Mouse (Mus musculus) spleen, adult 2 months (tissue): Measurements from ENCODE around the gene Chst7. TPM values are rescaled to one million over a fixed set of nuclear protein-coding genes. Genes with fewer than 3 reads are reported as not detected.

Experiments used
- DNase-seq, 2 experiments: peaks; one replicate each; pipeline versions ENCODE4 v3.0.0 to v3.0.0-alpha.2; 2012 to 2021; ENCODE audit warnings: low spot score in 2 of 2, low read depth in 1 of 2
- H3K27ac ChIP-seq: fragments of 200-500 bp; 2 replicates; pipeline ENCODE4 v1.5.1; 2012; ENCODE audit warnings: low read length, inconsistent platforms; ENCODE audit not compliant: insufficient read depth
- H3K27me3 ChIP-seq: fragments of 200-500 bp; 2 replicates; pipeline ENCODE4 v1.6.1; 2012; ENCODE audit warnings: mild to moderate bottlenecking, moderate library complexity, low read length, inconsistent platforms; ENCODE audit not compliant: control insufficient read depth, insufficient read depth
- H3K36me3 ChIP-seq: fragments of 200-500 bp; 2 replicates; pipeline ENCODE4 v1.6.1; 2012; ENCODE audit warnings: mild to moderate bottlenecking, low read length, inconsistent platforms; ENCODE audit not compliant: control insufficient read depth, insufficient read depth
- H3K4me1 ChIP-seq: fragments of 200-500 bp; 2 replicates; pipeline ENCODE4 v1.6.1; 2011; ENCODE audit warnings: inconsistent platforms; ENCODE audit not compliant: control insufficient read depth, insufficient read depth, insufficient read length
- H3K4me3 ChIP-seq: fragments of 200-500 bp; 2 replicates; pipeline ENCODE4 v1.5.1; 2011; ENCODE audit warnings: mild to moderate bottlenecking, inconsistent platforms; ENCODE audit not compliant: insufficient read depth, insufficient read length; ENCODE audit errors: extremely low read depth
- CTCF ChIP-seq: fragments of 200-500 bp; IDR thresholded peaks from 2 replicates; pipeline ENCODE4 v1.5.1; 2011; ENCODE audit warnings: mild to moderate bottlenecking, inconsistent platforms; ENCODE audit not compliant: insufficient read depth, insufficient read length, insufficient replicate concordance; ENCODE audit errors: extremely low read depth
- POLR2A ChIP-seq: fragments of 200-500 bp; IDR thresholded peaks from 2 replicates; pipeline ENCODE4 v1.6.1; 2011; ENCODE audit warnings: low read depth, low read length, inconsistent platforms
- WGBS: fragments of 180-500 bp; shearing (Covaris S2); methylation state at CpG from one replicate; pipeline ENCODE4 v1.1.7; 2018; 5-methylcytosine and 5-hydroxymethylcytosine counted together
- polyA plus RNA-seq: library from polyadenylated mRNA; depleted of rRNA; stranded (reverse); fragments of >200 nt; gene quantifications from 2 replicates; pipeline ENCODE4 v1.2.3, GENCODE M21; 2012; rRNA removed

The Chst7 gene
- polyA plus RNA-seq, 1 experiment = 2.5 TPM

DNA sequence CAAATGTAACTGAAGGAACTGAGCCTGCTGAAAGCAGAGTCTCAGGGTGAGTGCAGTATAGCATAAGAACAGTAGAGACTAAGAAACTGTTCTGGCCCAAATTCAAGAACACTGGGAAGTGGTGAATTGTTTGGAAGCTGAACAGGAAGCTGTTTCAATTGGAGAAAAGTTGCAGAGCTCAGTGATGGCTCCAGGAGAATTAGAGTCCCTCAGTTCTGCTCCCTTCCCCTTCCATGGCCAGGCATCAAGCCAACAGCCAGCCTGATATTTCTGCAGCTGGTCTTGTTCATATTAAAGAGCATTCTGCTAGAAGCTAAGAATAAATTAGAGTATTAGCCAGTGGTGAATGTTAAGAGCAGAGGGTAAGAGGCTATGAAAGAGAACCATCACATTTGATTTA is 7.3 kb downstream of the Chst7 start:
- no peaks in the 10 kb centered on the region for H3K36me3 ChIP-seq
- H3K27me3 ChIP-seq = no peaks in the 10 kb centered on the region
- no peak for TF ChIP-seq CTCF
- TF ChIP-seq POLR2A = no peak
- no peaks in the 10 kb centered on the region for H3K4me1 ChIP-seq
- no peak for DNase-seq
- no peak overlapping the region for H3K27ac ChIP-seq
- no peak overlapping the region for H3K4me3 ChIP-seq

DNA sequence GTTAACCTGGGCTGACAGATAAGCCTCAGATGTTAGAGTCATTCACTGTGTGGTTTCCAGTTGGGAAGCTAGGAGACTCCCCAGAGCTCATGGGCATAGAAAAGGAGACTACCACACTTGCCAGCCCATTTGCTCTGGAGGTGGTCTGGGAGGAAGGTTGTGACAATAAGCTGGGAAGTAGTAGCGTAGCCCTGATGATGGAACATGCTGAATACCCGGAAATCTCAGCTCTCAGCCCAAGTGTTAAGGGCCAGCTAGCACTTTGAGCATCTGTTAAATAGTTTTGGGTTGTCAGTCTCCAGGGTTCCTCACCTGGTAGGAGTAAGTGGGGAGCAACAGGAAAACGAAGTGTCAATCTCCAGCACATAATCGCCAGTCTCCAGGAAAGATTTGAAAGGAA is 10.8 kb downstream of the Chst7 start:
- no peak for DNase-seq
- Histone ChIP-seq H3K27ac (no peak overlapping the region), H3K36me3 (no peaks in the 10 kb centered on the region), H3K27me3 (no peaks in the 10 kb centered on the region), H3K4me3 (no peak overlapping the region), H3K4me1 (no peaks in the 10 kb centered on the region)
- 84% methylated on average over 4 of the region's 4 CpGs for WGBS
- TF ChIP-seq CTCF (no peak), POLR2A (no peak)

DNA sequence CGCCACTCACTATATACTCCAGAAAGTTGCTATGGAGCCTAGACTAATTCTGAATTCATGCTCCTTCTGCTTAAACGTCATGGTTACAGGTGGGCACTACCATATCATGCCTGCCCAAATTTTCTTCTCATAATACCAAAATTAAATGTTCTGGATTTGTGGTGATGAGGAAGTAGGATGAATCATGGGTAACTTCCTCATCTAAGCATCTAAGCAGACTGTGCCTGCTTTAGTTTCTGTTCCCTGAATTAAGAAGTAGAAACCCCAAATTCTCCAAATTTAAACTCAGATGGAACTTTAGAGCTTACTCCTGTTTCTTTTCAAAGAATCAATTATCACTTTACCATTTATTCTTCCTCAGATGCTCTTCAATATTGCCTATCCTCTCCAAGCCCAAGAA is 58.4 kb downstream of the Chst7 start:
- H3K4me3 ChIP-seq = no peak overlapping the region
- no peak for TF ChIP-seq POLR2A
- TF ChIP-seq CTCF = no peak
- 60% methylated on average over 2 of the region's 2 CpGs for WGBS

DNA sequence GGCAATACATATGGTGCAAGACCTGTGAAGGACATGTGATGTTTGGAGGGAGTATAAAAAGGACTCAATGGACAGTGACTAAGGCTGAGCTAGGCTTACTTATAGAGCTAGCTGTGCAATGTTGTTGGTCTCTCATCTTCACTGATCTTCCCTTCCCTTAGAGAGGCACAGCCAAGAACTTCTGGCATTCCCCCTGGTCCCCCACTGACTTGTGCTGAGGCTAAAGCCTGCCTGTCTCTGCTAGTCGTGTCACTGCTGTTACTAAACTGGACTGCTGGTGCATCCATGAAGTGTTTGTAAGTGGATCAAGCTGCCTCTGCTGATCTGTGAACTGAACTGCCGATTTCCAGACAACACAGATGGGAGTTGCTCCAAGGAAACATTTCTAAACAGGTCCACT is 66.1 kb downstream of the Chst7 start:
- H3K27me3 ChIP-seq = no peaks in the 10 kb centered on the region
- WGBS = 76% methylated on average over 2 of the region's 2 CpGs
- DNase-seq = no peak

More for the DNA sequence above, 58.4 kb downstream of the Chst7 start:
- no peak overlapping the region for H3K27ac ChIP-seq
- DNase-seq = no peak
- no peaks in the 10 kb centered on the region for H3K4me1 ChIP-seq
- H3K27me3 ChIP-seq = no peaks in the 10 kb centered on the region
- H3K36me3 ChIP-seq = no peaks in the 10 kb centered on the region

DNA sequence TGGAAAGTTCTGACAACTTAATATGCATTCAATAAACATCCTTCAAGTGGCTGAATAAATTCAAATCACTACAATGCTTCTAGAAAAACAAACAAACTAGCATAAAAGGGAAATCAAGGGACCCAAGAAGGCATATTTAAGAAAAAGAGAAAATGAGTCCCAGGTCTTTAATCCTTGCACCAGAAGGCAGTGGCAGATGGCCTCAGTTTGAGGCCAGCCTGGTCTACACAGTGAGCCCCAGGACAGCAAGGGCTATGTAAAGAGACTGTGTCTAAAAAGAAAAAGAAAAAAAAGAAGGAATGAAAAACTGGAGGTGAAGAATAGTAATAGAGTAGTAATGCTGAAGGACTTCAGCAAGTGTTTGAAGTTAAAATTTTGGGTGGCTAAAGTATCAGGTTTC is 69.6 kb downstream of the Chst7 start:
- TF ChIP-seq CTCF (no peak), POLR2A (no peak)
- DNase-seq = no peak
- H3K27me3 ChIP-seq = no peaks in the 10 kb centered on the region
- no peak overlapping the region for H3K4me3 ChIP-seq
- H3K27ac ChIP-seq = no peak overlapping the region
- H3K4me1 ChIP-seq = peaks cover 2% of the 10 kb centered on the region; the same call in 1 of the 2 replicates
- H3K36me3 ChIP-seq = no peaks in the 10 kb centered on the region; the same call in 1 of the 2 replicates

More for the DNA sequence above, 66.1 kb downstream of the Chst7 start:
- TF ChIP-seq CTCF (no peak), POLR2A (no peak)
- H3K4me3 ChIP-seq = no peak overlapping the region
- peaks cover 2% of the 10 kb centered on the region; the same call in 1 of the 2 replicates for H3K4me1 ChIP-seq
- H3K27ac ChIP-seq = no peak overlapping the region
- H3K36me3 ChIP-seq = no peaks in the 10 kb centered on the region

DNA sequence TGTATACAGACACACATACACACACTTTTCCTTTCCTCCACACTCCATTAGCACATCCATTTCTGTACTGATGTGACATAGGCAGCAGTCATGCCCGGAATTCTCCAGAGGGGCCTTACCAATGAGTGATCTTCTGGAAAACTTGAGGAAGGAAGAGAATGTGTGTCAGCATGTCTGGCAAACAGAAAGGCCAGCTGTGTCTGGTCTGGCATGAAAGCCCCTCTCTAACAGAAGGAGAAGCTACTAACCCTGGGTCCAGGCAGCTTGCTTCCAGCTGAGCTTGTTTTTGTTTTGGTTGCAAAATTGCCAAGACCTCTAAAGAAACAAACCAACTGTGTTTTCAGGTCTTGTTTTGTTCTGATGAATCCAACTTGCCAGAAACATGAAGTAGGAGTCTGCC is 70.1 kb downstream of the Chst7 start:
- WGBS = 70% methylated on average over 1 of the region's 1 CpGs
- Histone ChIP-seq H3K4me3 (no peak overlapping the region), H3K4me1 (peaks cover 2% of the 10 kb centered on the region; the same call in 1 of the 2 replicates), H3K27me3 (no peaks in the 10 kb centered on the region), H3K36me3 (no peaks in the 10 kb centered on the region; the same call in 1 of the 2 replicates), H3K27ac (no peak overlapping the region)
- TF ChIP-seq CTCF (no peak), POLR2A (no peak)
- no peak for DNase-seq

Other genes with a start within 250 kb of the Chst7 start
- gene Slc9a7, start 232.2 kb downstream of the Chst7 start, polyA plus RNA-seq = 15.7 and 17.6 TPM in 2 replicates